Mouse (Mus musculus): ENCODE data around the gene Tmed10. TPM values are rescaled to one million over a fixed set of nuclear protein-coding genes. Genes with fewer than 3 reads are reported as not detected.

Gene Tmed10
- polyA plus RNA-seq, 1 experiment = 227 TPM

DNA sequence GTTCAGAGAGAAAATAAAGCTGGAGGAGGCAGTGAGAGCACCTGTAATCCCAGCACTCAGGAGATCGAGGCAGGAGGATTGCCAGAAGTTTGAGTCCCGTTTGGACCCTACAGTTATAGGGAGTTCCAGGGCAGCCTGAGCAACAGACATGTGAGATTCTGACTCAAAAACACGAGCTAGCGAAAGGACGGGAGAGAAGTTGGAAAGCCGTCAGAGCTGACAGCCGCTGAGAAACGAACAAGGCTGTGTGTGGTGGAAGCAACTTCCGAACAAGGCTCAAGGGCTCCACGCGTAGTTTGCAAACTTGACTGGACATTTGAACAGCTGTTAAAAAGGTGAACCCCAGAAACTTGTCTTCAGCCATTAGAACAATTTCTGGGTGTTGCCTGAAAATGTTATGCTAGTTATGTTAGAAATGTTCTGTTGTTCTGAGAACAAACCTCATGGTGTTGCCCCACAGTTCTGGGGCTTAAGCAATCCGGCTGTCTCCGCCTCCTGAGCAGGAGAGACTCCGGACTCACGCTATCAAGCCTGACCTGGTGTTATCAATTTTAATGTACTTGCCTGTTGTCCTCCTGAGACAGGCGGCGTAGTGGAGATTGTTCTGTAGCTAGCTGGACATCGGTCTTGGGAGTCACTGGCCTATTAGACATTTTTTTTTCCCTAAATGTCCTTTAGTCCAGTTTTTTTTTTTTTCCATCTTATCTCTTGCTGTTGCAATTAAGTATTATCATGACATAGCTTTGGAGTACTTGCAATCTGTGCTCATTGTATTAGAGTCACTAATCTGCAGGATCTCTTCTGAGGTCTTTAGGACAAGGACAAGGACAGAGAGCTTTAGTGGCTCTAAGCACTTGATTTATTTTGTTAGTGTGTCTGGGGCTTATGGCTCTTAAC is 22.7 kb upstream of the Tmed10 start:
- H3K4me1 ChIP-seq (ENCODE audit: control insufficient read depth, insufficient read depth, low read length) = peaks cover 18% of the 10 kb centered on the region
- 49% methylated on average over 18 of the region's 18 CpGs for WGBS
- TF ChIP-seq POLR2A (IDR thresholded peaks at IDR 0.05; ENCODE audit: borderline replicate concordance, extremely low read depth, low read depth, low read length) (0 out of 2 replicates have a peak, but pooled peaks have one; percentile 21), CTCF (IDR thresholded peaks at IDR 0.05; ENCODE audit: insufficient read depth, low read length) (no peak)
- DNase-seq = peak; percentile 62
- no peak overlapping the region for H3K4me3 ChIP-seq (replicated peaks; ENCODE audit: extremely low read depth, low read depth, low read length)

DNA sequence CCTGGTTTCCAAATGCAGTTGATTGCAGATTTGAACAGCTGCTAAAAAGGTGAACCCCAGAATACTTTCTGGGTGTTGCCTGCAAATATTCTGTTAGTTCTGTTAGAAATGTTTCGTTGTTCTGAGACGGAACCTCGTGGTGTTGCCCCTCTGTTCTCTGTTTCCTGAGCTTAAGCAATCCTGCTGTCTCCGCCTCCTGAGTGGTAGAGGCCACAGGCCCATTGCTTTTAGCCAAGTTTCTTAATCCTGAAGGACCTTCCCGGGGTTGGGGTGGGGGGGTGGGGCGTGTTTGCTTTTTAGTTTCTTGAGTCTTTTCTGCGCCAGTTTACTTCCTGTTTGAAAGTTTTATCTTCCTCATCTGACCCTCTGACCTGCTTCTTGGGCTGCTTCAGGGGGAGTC is 19.3 kb upstream of the Tmed10 start:
- no peak overlapping the region for H3K4me3 ChIP-seq (replicated peaks; ENCODE audit: extremely low read depth, low read depth, low read length)
- WGBS = 30% methylated on average over 7 of the region's 7 CpGs
- DNase-seq = no peak
- TF ChIP-seq POLR2A (IDR thresholded peaks at IDR 0.05; ENCODE audit: borderline replicate concordance, extremely low read depth, low read depth, low read length) (no peak), CTCF (IDR thresholded peaks at IDR 0.05; ENCODE audit: insufficient read depth, low read length) (no peak)
- H3K4me1 ChIP-seq (ENCODE audit: control insufficient read depth, insufficient read depth, low read length) = peaks cover 18% of the 10 kb centered on the region

DNA sequence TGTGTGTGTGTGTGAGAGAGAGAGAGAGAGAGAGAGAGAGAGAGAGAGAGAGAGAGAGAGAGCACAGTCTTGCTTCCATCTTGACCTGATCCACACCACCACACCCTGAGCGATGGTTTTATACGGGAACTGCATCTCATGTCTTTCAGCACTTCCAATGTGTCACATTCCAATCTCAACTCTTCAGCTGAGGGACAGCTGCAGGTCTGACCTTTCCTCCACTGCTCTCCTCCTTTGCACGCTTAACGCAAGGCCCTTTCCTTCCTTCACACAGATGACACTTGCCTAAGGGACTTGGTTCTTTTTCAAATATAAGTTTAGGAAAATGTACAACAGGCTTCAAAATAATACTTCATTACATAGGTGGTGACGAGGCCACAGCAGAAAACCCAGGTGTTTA is 18.9 kb upstream of the Tmed10 start:
- Histone ChIP-seq H3K4me1 (ENCODE audit: control insufficient read depth, insufficient read depth, low read length) (peaks cover 18% of the 10 kb centered on the region), H3K4me3 (replicated peaks; ENCODE audit: extremely low read depth, low read depth, low read length) (no peak overlapping the region)
- TF ChIP-seq CTCF (IDR thresholded peaks at IDR 0.05; ENCODE audit: insufficient read depth, low read length) (no peak), POLR2A (IDR thresholded peaks at IDR 0.05; ENCODE audit: borderline replicate concordance, extremely low read depth, low read depth, low read length) (no peak)
- WGBS = 72% methylated on average over 5 of the region's 5 CpGs
- DNase-seq = no peak

DNA sequence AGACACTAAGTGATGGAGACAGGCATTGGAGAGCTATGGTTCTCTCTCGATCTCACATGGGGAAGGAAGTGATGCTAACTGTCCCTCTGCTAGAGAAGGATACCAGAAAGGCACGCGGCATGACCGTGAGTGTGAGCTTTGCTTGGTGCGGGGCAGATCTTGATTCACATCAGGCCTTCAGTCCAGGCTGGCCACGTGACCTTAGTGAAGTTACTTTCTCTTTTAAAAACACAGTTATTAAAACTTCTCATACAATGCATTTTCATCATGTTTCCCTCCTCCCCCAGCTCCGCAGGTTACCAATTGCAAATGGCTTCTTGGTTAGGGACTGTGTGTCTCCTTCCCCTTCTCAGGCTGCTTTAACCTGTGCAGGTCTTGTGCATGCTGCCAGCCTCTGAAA is 16.5 kb upstream of the Tmed10 start:
- Histone ChIP-seq H3K4me1 (ENCODE audit: control insufficient read depth, insufficient read depth, low read length) (peaks cover 9% of the 10 kb centered on the region), H3K4me3 (replicated peaks; ENCODE audit: extremely low read depth, low read depth, low read length) (no peak overlapping the region)
- no peak for TF ChIP-seq POLR2A (IDR thresholded peaks at IDR 0.05; ENCODE audit: borderline replicate concordance, extremely low read depth, low read depth, low read length)
- no peak for TF ChIP-seq CTCF (IDR thresholded peaks at IDR 0.05; ENCODE audit: insufficient read depth, low read length)
- WGBS = 80% methylated on average over 7 of the region's 7 CpGs
- DNase-seq = no peak

DNA sequence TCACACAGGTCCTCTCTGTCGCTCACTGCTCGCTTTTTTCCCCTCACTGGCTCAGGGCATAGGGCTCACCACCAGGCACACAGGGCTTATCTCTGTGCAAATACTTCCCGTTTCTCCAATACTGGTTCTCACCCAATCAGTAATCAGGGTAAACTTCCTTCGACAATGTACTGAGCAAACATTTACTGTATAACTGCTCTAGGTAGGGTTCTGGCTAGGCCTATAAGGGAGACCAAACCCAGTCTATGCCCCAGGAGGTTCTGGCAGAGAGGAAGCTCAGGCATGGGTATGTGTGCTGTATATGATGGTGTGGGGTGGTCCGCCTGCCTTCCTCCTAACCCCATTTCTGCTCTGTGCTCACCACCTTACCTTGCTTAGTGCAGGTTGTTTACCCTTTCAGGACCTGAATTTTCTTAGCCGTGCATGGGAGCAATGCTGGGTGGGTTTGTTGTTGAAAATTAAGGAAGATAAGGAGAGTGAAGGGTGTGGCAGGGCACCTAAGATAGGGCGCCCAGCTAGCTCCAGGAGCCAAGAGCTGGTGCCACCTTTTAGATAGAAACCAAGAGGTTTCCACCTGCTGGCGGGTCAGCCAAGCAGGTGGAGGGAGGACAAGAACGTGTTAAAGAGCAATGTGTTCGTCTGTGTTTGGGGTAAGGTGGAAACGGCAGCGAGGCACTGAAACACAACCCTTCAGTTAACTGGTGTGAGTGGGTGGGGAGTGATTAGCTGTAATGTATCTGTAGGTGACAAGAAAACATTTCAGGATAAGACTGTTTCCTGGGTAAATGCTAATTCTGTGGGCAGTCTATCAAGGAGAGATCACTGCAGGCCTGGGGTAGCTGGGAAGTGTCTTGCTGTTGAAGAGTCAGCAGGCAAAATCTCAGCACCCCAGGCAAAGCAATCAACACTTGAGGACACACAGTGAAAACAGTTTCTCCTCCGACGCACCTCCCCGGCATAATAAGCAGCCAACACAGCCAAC is 14.8 kb upstream of the Tmed10 start:
- Histone ChIP-seq H3K4me3 (replicated peaks; ENCODE audit: extremely low read depth, low read depth, low read length) (no peak overlapping the region), H3K4me1 (ENCODE audit: control insufficient read depth, insufficient read depth, low read length) (peaks cover 9% of the 10 kb centered on the region)
- DNase-seq = no peak
- WGBS = 54% methylated on average over 15 of the region's 15 CpGs
- TF ChIP-seq CTCF (IDR thresholded peaks at IDR 0.05; ENCODE audit: insufficient read depth, low read length) (no peak), POLR2A (IDR thresholded peaks at IDR 0.05; ENCODE audit: borderline replicate concordance, extremely low read depth, low read depth, low read length) (no peak)

DNA sequence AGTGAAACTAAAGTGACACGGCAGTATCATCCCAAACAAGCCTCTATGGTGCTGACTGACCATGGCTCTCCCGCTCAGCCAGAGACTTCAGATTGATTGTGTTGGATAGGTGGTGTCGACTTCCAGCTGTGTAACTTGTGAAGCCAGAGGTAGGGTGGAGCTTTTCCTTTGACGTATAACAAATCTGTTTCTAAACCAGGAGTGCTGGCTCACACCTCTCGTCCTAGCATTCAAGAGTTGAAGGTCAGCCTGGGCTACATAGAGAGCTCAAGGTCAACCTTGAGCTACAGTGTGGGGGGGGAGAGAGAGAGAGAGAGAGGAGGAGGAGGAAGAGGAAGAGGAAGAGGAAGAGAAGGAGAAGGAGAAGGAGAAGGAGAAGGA is 11.3 kb upstream of the Tmed10 start:
- 48% methylated on average over 5 of the region's 5 CpGs for WGBS
- TF ChIP-seq CTCF (IDR thresholded peaks at IDR 0.05; ENCODE audit: insufficient read depth, low read length) = no peak
- TF ChIP-seq POLR2A (IDR thresholded peaks at IDR 0.05; ENCODE audit: borderline replicate concordance, extremely low read depth, low read depth, low read length) = no peak
- no peak for DNase-seq
- Histone ChIP-seq H3K4me1 (ENCODE audit: control insufficient read depth, insufficient read depth, low read length) (peaks cover 4% of the 10 kb centered on the region; the same call in 1 of the 2 replicates), H3K4me3 (replicated peaks; ENCODE audit: extremely low read depth, low read depth, low read length) (no peak overlapping the region)

DNA sequence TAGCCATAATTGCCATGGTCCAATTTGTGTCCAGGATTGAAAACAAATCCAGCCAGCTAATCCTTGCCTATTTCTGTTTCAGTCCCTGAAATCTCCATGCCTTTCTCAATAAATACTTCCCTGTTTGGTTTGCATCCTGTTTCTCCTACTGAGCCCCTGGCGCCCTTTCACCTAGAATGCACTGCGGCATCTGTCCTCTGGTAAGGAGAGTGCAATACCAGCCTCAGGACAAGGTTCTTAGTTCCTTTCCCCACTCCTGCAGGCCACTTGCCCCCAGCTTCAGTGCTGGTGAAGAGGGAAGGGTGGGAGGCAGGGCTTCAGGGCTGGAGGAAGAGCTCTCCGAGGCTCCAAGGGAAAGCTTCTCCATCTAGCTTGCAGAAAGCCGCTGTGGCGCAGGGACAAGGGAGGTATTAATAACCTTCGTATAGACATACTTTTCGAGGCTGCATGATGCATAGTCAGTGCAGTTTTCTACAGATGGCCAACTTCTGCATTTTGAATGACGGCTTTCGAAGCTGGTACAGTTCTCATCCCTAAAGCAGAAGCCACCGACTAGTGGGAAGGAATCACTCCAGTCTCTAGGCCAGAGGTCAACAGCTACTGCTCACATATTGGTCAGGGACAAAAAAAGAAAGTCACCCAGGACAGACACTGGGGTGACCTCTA is 10.8 kb upstream of the Tmed10 start:
- no peak for DNase-seq
- no peak overlapping the region for H3K4me3 ChIP-seq (replicated peaks; ENCODE audit: extremely low read depth, low read depth, low read length)
- WGBS = 63% methylated on average over 10 of the region's 10 CpGs
- H3K4me1 ChIP-seq (ENCODE audit: control insufficient read depth, insufficient read depth, low read length) = peaks cover 4% of the 10 kb centered on the region; the same call in 1 of the 2 replicates
- TF ChIP-seq CTCF (IDR thresholded peaks at IDR 0.05; ENCODE audit: insufficient read depth, low read length) (no peak), POLR2A (IDR thresholded peaks at IDR 0.05; ENCODE audit: borderline replicate concordance, extremely low read depth, low read depth, low read length) (no peak)

DNA sequence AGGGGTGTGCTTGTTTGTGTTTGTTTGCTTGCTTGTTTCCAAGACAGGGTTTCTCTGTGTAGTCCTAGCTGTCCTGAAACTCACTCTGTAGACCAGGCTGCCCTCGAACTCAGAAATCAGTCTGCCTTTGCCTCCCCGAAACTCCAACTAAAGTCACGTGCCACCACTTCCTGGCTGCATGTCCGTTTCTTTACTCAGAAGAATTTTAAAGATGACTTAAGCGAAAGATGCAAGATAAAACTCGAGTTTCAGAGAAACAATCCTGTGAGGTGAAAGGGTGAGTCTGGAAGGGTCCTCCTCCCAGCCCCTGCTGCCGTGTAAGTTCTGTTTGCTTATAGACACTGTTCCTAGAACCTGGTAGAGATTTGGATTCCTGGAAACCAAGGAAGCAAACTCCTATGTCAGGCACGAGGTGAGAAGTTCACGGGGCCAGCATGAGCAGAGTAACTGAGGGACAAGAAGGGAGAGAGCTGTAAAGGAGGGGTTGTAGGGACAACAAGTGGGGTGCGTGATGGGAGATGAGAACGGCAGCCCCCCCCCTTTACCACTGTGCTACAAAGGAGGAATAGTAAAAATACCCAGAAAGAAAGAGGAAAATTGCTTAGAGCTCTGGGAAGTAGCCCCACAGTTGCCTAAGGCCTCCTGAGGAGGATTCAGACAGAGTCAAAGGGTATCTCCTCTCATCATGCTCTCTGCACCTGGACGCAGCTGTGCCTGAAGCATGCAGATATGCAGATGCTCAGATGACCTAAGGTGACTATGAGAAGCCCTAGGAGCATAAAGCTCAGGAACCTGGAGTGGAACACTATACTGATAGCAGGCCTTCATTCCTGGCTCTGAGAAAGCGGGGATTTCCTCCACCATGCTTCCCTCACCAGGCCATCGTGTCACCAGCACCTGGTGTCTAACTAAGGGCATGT is 8.4 kb upstream of the Tmed10 start:
- DNase-seq = no peak
- H3K4me1 ChIP-seq (ENCODE audit: control insufficient read depth, insufficient read depth, low read length) = peaks cover 4% of the 10 kb centered on the region; the same call in 1 of the 2 replicates
- WGBS = 52% methylated on average over 14 of the region's 14 CpGs

More for the DNA sequence above, 8.4 kb upstream of the Tmed10 start:
- TF ChIP-seq CTCF (IDR thresholded peaks at IDR 0.05; ENCODE audit: insufficient read depth, low read length) (no peak), POLR2A (IDR thresholded peaks at IDR 0.05; ENCODE audit: borderline replicate concordance, extremely low read depth, low read depth, low read length) (no peak)
- no peak overlapping the region for H3K4me3 ChIP-seq (replicated peaks; ENCODE audit: extremely low read depth, low read depth, low read length)

Data from lung, adult 2 months (tissue).